Mouse (Mus musculus): Measurements from ENCODE around the gene Asic2.

DNA sequence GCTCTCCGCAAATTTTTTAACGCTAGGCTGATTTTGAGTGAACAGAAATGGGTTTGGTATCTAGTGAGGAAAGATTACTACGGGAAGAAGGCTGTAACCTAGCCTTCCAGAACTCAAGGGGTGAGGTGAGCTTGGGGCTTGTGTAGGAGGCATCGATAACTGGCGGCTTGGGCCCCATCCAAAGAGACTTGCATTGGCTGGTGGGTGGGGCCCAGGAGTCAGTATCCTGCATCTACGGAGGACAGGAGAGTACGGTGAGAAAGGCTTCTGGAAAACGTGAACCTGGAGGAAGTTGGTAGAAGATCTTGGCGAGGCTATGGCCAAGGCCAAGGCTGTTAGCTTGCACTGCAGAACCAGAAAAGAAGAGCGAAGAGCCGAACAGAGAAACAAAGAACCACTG, 1113.8 kb downstream of the Asic2 start:
- TF ChIP-seq CTCF (conservative IDR thresholded peaks at IDR 0.05; ENCODE audit: low read length) = no peak
- TF ChIP-seq NANOG (IDR thresholded peaks at IDR 0.05; ENCODE audit: borderline replicate concordance, low read length) = no peak

Data from E14TG2a.4 (cell line).